Mouse (Mus musculus): ENCODE data around the gene Igfbp1.

DNA sequence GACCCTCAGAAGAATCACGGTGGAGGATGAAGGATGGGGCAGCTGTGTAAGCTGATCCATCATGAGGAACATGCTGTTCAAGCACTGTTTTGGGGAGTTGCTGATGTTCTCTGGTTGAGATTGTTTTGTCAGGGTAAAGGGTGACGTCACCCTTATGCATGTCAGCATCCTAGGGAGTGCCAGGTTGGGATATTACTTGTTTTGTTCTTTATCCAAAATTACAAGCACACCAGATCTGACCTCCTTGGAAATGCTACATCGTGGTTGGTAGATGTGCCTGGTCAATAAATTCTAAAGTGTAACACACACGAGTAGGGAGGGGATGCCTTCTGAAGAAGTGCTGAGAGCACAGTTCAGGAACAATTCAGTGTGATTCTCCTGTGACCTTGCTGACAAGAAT, 41.2 kb upstream of the Igfbp1 start:
- TF ChIP-seq POLR2A (IDR thresholded peaks at IDR 0.05; ENCODE audit: borderline replicate concordance, control insufficient read depth, low read depth, low read length) (no peak), CTCF (IDR thresholded peaks at IDR 0.05; ENCODE audit: control insufficient read depth, insufficient read depth, low read length) (no peak)

All from bone marrow, adult 2 months (tissue).